In genomic region chr17:13699716-13700115, GRCm38 (mm10) we compare ENCODE assay signal across 8 mouse cellular contexts.
A peak's percentile ranks its signal among the peaks of the same experiment; 100 is the strongest.
DNase-seq lines count a peak whose midpoint lies in the region; ATAC-seq and TF ChIP-seq lines count a peak whose summit lies in the region.

No protein-coding gene starts in this region.

- no peak overlapping the region for H3K4me3 ChIP-seq in layer of hippocampus, adult 2 months
- H3K4me3 ChIP-seq in neural tube, embryonic 13.5 days: no peak overlapping the region

- peak overlapping the region; percentile 83 for H3K27ac ChIP-seq in layer of hippocampus, adult 2 months
- H3K27ac ChIP-seq in neural tube, embryonic 13.5 days (replicated peaks): peak overlapping the region; percentile 66

- no peak for DNase-seq in layer of hippocampus, adult 2 months (ENCODE audit: low spot score in 2 of 2)
- DNase-seq in layer of hippocampus, postnatal 14 days (ENCODE audit: low spot score in 2 of 2): no peak
- DNase-seq in heart, postnatal 10 days: peak; percentile 63 to 67
- DNase-seq in kidney, postnatal 36 days: peak; percentile 55 to 75
- DNase-seq in ovary, postnatal 10 days (ENCODE audit: low spot score): no peak
- DNase-seq in cerebellum, adult 8-10 months: no peak

- no peaks in the 10 kb centered on the region for H3K36me3 ChIP-seq in neural tube, embryonic 13.5 days

- no peak overlapping the region for H3K9ac ChIP-seq in neural tube, embryonic 13.5 days

- peaks cover 26% of the 10 kb centered on the region for H3K4me1 ChIP-seq in neural tube, embryonic 13.5 days (replicated peaks)

- WGBS in neural tube, embryonic 13.5 days: 56% methylated on average over 7 of the region's 7 CpGs

- H3K4me2 ChIP-seq in neural tube, embryonic 13.5 days: no peak overlapping the region

- intact Hi-C loops in heart, postnatal 10 days (cut with DNase I): loop anchor here (5.0 kb wide), 2 partner anchors 38 to 58 kb away; no protein-coding TSS in a partner anchor

- ATAC-seq in neural tube, embryonic 13.5 days (ENCODE audit: low read depth): no peak
- ATAC-seq in cerebellum, adult (ENCODE audit: insufficient number of reproducible peaks, low FRiP score, low TSS enrichment): no peak

- H3K27me3 ChIP-seq in neural tube, embryonic 13.5 days: no peaks in the 10 kb centered on the region

- no peaks in the 10 kb centered on the region for H3K9me3 ChIP-seq in neural tube, embryonic 13.5 days

- no peak for TF ChIP-seq CTCF in layer of hippocampus, adult 2 months (conservative IDR thresholded peaks at IDR 0.05)

Comparison
In these comparisons a context has a peak if more than half of its experiments do, and no peak if none do; other contexts are left out.
1. DNase-seq: peak in heart, postnatal 10 days (2 of 2) and kidney, postnatal 36 days (2 of 2); none in layer of hippocampus, adult 2 months (0 of 2), layer of hippocampus, postnatal 14 days (0 of 2), ovary, postnatal 10 days (single experiment) and cerebellum, adult 8-10 months (single experiment).